Mouse (Mus musculus) colon, adult 2 months (tissue): ENCODE measurements around the gene Adam29. TPM values are rescaled to one million over a fixed set of nuclear protein-coding genes. Genes with fewer than 3 reads are reported as not detected.

Experiments
- polyA plus RNA-seq: library from polyadenylated mRNA; depleted of rRNA; stranded (reverse); fragments of >200 nt; gene quantifications from 2 replicates; pipeline ENCODE4 v1.2.3, GENCODE M21; 2012; rRNA removed

Gene Adam29
- polyA plus RNA-seq: not detected in 2 replicates

DNA sequence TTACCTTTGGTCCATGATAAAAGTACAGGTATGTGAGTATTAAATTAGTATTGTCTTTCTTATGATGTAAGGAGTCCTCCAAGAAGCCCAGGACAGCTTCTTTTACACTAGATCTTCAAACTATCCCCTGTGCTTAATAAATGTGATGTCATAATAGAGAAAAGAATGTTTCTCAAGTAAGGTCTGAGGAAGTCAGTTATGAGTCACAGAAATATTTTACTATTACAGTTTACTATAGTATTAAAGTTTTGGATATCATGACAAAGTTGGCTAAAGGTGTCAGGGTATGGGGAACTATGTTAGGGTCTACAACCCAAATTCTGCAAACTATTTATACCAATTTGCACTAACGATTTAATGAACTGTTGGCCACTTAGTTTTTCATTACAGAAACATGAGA lies at the start of gene Adam29:
Gene Adam29, minus strand, starts transcription at position 101 of the 400 bp plus-strand sequence.

DNA sequence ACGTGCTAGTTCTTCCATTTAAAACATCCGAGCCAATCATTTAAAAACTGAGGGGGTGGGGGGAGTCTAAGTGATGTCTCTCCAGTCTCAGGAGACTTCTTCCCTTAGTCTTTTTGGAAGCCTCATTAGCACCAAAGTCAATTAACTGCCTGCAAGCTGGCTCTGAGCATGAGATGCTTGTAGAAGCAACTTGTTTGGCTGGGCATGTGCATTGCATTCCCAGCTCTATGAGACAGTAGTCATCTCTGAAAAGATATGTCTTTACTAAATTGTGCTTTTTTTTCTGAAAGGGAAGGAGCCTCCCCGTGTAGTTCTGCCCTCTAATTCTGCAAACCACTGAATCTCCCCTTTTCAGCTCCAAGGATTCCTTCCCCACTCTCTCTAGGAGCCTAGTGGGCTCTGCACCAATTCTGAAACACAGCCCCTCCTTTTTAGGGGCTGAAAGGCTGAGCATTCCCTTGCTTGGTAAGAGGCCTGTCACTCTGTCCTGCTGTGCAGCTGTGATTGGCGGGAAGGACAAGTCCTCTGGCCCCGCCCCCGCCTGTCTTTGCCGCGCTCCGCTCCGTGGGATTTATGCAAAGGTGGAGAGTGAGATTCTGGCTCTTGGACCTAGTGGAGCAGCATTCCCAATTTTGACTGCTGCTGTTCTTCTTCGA lies 33.2 kb upstream of the Adam29 start, which contains the start of gene Glra3:
Gene Glra3, plus strand, starts transcription at position 591 of the 656 bp plus-strand sequence.

Other genes starting within 250 kb of the Adam29 start
- gene Glra3, start 33.5 kb upstream of the Adam29 start, polyA plus RNA-seq: not detected in 2 replicates